Mouse (Mus musculus) adrenal gland, adult 2 months (tissue): ENCODE data around the gene Hemk1. TPM values are rescaled to one million over a fixed set of nuclear protein-coding genes. Genes with fewer than 3 reads are reported as not detected.
"Not testable (repeated sequence)": the region's sequence is repeated elsewhere in the genome, so short reads cannot be mapped to it uniquely, and the experiment has no call there.

Experiments used
- DNase-seq: peaks from one replicate; pipeline ENCODE4 v3.0.0; 2021
- polyA plus RNA-seq: library from polyadenylated mRNA; depleted of rRNA; stranded (reverse); fragments of >200 nt; gene quantifications from 2 replicates; pipeline ENCODE4 v1.2.3, GENCODE M21; 2012
- total RNA-seq, 2 experiments: library from RNA; stranded (reverse); gene quantifications; 2 replicates each; pipeline ENCODE4 v1.2.3; 2021

The Hemk1 gene
- total and polyA plus RNA-seq, 3 experiments: 17.5 to 25.5 (median 17.7) TPM

GRCm38 (mm10) chr9:107308346-107309000 is 29.7 kb downstream of the Hemk1 start:
- DNase-seq: peak; percentile 44

DNA sequence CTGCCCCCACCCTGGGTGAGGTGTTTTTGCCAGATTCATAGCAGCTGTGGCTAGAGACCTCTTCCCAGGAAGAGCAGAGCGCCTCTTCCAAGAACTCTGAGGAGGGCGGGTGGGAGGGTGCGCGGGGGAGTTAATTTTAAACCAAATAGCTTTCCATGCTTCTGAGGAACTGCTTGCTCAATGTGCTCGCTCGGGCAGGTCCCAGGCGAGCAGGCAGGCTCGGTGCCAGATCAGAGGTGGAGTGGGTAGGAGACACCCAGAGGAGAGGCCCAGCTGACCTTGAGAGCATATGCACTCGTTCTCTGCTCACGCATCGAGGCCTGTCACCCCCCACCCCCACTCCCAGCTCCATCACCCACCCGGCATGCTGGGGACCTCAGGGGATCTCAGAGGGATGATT is 30.3 kb downstream of the Hemk1 start:
- DNase-seq: peak; percentile 81

DNA sequence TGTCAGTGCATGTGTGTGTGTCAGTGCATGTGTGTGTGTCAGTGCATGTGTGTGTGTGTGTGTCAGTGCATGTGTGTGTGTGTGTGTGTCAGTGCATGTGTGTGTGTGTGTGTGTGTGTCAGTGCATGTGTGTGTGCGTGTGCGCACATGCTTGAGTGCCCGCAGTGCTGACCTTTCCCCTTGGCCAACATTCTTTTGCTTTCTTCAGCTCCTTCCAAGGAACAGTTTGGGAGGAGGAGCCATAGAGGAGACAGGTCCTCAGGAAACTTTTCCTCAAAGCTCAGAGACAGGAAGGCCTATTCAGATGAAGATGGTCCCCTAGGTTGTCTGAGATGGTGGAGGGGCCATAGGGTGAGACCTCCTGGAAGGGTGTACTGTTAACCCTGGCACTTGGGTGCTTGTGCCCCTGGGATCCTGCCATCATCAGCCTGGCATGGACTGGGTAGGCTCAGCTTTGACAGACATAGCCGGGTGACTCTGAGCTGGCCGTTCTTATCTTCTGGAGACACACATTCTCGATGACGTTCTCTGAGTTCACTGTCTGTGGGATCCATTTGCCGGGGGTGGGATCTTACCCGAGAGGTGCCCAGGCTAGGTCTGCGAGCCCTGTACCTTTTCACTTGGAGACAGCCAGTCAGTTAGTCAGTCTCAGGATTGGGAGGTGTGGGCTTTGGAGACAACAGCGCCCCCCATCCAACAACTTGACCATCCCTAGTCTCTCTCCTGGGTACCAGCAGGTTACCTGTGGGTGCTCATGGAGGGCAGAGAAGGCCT is 30.9 kb downstream of the Hemk1 start:
- peak; percentile 26 for DNase-seq

DNA sequence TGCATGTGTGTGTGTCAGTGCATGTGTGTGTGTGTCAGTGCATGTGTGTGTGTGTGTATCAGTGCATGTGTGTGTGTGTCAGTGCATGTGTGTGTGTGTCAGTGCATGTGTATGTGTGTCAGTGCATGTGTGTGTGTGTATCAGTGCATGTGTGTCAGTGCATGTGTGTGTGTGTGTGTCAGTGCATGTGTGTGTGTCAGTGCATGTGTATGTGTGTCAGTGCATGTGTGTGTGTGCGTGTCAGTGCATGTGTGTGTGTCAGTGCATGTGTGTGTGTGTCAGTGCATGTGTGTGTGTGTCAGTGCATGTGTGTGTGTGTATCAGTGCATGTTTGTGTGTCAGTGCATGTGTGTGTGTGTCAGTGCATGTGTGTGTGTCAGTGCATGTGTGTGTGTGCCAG is 31.5 kb downstream of the Hemk1 start:
- not testable (repeated sequence) for DNase-seq

DNA sequence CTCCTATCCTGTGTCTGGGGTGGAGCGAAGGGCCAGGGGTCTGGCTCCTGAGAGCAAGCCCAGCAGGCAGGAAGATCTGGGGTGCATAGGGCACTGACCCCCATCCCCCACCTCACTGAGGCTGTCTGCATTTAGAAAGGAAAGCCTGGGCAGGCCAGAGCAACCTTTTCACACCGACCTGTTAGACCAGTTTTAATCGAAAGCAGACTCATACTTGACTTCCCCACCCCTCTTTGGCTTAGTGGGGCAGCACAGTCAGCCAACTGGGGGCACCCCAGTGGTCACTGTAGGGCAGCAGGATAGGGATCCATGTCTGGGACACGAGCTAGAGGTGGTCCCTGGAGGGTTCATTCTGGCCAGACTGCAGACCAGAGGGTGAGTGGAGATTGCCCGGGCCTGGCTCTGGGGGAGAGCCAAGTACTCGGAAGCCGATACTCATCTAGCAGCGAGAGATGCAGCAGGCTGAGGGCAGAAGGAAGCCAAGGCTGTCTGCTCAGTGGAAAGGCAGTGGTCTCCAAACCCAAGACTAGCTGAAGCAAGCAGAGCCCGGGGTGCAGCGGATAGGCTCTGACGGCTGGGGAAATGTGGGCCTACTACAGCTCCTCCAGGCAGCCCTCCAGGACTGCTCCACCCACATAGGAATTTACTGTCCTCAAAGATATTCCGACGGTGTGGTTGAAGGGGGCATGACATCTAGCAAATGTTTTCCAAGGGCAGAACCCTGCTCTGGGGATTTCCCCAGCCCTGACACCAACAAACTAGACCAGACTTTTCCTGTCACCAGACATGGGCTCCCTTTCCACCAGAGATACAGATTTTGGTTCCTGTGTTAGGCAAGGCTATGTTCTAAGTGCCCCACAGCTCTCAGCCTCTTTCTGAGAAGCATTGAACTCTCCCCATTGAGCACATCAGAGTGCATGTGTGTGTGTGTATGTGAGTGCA is 32.3 kb downstream of the Hemk1 start:
- no peak for DNase-seq

DNA sequence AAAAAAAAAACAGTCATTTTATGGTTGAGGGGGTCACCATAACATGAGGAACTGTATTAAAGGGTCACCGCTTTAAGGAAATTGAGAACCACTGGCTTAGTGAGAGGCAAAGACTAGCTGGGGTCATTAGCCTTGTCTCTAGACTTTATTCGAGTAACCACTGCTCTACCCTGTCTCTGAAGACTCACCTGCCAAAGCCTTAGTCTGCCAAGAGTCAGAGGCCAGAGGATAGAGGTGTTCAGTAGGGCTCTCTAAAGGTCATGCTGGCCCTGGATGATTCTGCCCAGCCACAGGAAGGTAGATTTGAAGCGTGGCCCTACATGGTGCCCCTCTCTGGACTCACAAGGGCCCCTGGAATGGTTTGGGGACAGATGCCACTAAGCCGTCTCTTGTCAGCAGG is 33.1 kb downstream of the Hemk1 start:
- no peak for DNase-seq

GRCm38 (mm10) chr9:107304383-107304782 is 33.8 kb downstream of the Hemk1 start:
- no peak for DNase-seq

DNA sequence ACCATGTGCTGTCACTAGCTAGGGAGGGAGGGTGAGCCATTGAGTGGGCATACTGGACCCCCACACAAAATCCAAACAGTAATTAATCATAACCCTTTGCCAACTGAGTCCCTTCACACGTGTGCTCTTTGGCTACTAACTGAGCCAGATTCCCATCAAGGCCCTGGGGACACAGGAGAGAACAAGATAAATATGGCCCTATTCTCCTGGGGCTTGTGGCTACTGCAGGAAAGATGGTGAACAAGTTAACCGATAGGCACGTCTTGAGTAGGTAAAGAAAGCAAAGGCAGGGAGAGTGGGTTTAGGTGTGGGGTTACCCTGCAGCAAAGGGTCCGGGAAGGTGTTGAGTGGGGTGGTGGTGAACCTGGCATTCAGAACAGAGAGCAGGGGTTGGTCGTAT is 34.2 kb downstream of the Hemk1 start:
- no peak for DNase-seq

GRCm38 (mm10) chr9:107303121-107303820 is 34.9 kb downstream of the Hemk1 start:
- DNase-seq: no peak

- DNase-seq: no peak
These were observed 35.6 kb downstream of the Hemk1 start for GRCm38 (mm10) chr9:107302592-107302991.

DNA sequence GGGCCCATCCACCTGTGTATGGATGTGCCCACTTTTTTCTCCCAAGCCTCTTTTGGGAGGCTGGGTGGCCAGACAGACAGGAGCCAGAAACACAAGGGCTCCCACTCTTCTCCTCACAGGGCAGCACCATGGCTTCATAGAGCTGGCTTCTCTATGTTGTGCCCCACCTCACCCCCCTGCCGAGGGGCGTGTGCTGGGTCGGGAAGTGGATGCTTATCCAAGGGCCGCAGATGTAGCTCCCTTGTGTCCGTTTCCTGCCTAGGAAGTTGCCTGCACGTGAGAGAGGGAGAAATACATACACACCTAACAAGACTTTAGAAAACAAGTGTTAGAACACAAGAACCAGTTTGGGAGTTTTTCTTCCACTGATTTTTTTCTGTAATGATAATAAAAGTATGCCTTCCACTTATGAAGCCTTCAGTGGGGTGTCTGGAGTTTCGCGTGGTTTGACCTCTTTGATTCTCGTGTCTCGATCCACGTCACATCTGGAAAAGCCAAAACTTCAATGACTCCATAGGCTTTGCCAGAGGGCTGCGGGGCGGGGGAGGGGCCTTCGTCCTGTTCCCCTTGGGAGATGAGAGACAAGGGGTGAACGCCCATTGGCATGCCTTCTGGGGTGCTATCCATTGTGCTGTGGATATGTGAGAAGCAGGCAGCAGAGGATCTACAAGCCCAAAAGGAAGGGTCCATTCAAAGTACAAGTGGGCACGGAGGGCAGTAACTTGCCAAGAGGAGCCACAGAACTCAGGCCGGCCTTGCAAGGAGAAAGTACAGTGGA is 36.4 kb downstream of the Hemk1 start:
- no peak for DNase-seq

- DNase-seq: no peak
These were observed 37.8 kb downstream of the Hemk1 start for GRCm38 (mm10) chr9:107300224-107300973.

DNA sequence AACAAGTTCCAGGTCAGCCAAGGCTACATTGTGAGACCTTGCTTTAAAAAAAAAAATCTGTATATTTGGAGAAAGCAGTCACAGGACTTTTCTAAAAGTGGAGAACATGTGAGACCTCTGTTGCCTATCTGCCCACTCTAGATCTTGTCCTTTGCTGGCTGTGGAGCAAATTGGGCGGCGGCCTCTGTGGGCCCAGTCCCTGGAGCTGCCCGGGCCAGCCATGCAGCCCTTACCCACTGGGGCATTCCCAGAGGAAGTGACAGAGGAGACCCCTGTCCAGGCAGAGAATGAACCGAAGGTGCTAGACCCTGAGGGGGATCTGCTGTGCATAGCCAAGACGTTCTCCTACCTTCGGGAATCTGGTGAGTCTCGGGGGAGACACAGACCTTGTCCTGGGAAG is 38.4 kb downstream of the Hemk1 start:
- DNase-seq: no peak

DNA sequence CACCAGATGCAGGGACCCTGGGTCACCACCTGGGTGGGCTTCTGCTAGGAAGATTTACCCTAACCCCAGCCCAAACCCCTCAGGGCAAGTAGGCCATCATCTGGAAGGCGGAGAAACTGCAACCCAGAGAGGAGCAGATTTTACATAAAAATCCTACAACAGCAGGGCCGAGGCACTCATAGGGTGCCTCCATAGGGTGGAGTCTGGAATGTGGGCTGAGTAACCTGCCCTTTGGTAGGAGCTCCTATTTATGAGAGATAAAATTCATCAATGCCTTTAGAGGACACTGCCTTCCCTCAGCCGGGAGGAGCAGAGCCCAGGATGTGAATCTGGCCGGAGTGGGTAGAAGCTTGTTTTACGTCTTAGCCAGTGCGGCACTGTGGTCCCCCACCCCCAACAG is 39.3 kb downstream of the Hemk1 start:
- DNase-seq: no peak

DNA sequence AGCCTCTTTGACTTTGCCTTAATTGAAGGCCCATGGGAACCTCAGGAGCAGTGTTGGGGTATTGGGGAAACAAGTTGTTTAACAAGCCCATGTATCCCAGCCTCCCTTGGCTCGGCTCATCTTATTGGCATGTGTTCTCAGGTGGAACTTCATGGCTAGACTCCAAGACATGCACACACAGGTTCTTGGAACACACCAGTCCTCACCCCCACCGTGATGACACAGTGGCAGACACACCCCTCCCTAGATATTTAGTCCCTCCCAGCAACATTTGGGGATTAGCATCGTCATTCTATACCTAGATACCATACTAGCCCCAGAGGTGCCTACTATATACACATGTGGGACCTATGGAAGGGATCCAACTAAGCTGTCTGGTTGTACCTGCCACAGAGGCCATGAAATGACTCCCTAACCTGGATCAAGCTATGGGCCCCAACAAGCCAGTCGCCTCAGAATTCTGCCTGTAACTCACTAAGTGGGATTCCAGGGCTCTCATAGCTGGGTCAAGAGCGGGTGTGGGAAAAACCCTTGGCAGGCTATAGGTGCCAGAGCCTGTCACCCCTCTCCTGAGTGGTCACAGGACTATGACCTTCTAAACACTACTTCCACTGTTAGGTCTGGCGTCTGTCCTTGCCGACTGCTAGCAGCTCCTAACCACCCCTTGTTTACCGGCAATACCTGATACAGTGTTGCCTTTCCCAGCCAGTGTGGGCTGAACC is 39.9 kb downstream of the Hemk1 start:
- DNase-seq: no peak

- DNase-seq: no peak
These were observed 40.5 kb downstream of the Hemk1 start for GRCm38 (mm10) chr9:107297658-107298057.

DNA sequence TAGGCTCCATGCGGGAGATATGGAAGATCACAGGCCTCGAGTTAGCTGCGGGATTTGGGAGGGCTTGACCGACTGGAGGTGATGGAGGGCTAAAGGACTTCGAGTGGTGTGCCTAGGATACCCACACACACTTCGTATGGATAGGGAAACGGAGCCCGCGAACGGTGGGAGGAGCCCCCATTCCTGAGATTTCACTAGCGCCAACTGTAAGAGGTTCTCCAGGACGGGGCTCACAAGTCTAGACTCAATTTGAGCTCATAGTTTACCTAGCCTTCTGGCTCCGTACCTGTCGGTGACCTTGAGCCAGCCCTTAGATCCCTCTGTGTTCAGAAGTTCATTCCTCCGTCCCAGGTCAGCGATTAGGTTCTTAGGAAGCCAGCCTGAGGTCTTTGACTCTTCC is 41.1 kb downstream of the Hemk1 start:
- no peak for DNase-seq

GRCm38 (mm10) chr9:107296501-107296965 is 41.6 kb downstream of the Hemk1 start:
- DNase-seq: peak; percentile 97

GRCm38 (mm10) chr9:107296041-107296440 is 42.1 kb downstream of the Hemk1 start:
- DNase-seq: no peak

- no peak for DNase-seq
These were observed 42.3 kb downstream of the Hemk1 start, which contains the start of gene Cish for GRCm38 (mm10) chr9:107296016-107296040. Cish (plus strand) TSS chr9:107296026.
